Mouse (Mus musculus) lung, embryonic 15.5 days (tissue): ENCODE results near the gene Kcnma1. TPM values are rescaled to one million over a fixed set of nuclear protein-coding genes. Genes with fewer than 3 reads are reported as not detected.

ENCODE experiments used
- ATAC-seq: fragments of 200-750 bp; cut with Nextera tagmentation; 2 replicates; pipeline ENCODE4 v1.8.0; 2017; ENCODE audit warnings: moderate number of reproducible peaks, borderline replicate concordance; ENCODE audit not compliant: low FRiP score, low TSS enrichment; ENCODE audit errors: extremely low read depth
- H3K27ac ChIP-seq: fragments of 300-500 bp; sonication (generic); 2 replicates; pipeline ENCODE4 v1.5.1; 2015; ENCODE audit warnings: moderate library complexity, mild to moderate bottlenecking, inconsistent platforms
- H3K27me3 ChIP-seq: fragments of 300-500 bp; sonication (generic); 2 replicates; pipeline ENCODE4 v1.6.1; 2015; ENCODE audit warnings: inconsistent platforms
- H3K36me3 ChIP-seq: fragments of 300-500 bp; sonication (generic); 2 replicates; pipeline ENCODE4 v1.6.1; 2015; ENCODE audit warnings: inconsistent platforms
- H3K4me1 ChIP-seq: fragments of 300-500 bp; sonication (generic); 2 replicates; pipeline ENCODE4 v1.6.1; 2015; ENCODE audit warnings: inconsistent platforms
- H3K4me2 ChIP-seq: fragments of 300-500 bp; sonication (generic); 2 replicates; pipeline ENCODE4 v1.6.1; 2015; ENCODE audit warnings: inconsistent platforms, mild to moderate bottlenecking, moderate library complexity
- H3K4me3 ChIP-seq: fragments of 300-500 bp; sonication (generic); 2 replicates; pipeline ENCODE4 v1.5.1; 2015; ENCODE audit warnings: mild to moderate bottlenecking, inconsistent platforms
- H3K9ac ChIP-seq: fragments of 300-500 bp; sonication (generic); 2 replicates; pipeline ENCODE4 v1.6.1; 2015; ENCODE audit warnings: inconsistent platforms
- H3K9me3 ChIP-seq: fragments of 300-500 bp; sonication (generic); 2 replicates; pipeline ENCODE4 v1.6.1; 2016; ENCODE audit warnings: inconsistent platforms
- WGBS: fragments of 180-500 bp; shearing (Covaris S2); methylation state at CpG from one replicate; pipeline ENCODE4 v1.1.7; 2015; 5-methylcytosine and 5-hydroxymethylcytosine counted together
- polyA plus RNA-seq: library from polyadenylated mRNA; unstranded; fragments of >200 nt; fragmentation: Nextera tagmentation; extraction: Ambion mirVana; gene quantifications from 2 replicates; pipeline ENCODE4 v1.2.1, GENCODE M21; 2015

The Kcnma1 gene
- polyA plus RNA-seq, result 1.4 and 1.6 TPM in 2 replicates

DNA sequence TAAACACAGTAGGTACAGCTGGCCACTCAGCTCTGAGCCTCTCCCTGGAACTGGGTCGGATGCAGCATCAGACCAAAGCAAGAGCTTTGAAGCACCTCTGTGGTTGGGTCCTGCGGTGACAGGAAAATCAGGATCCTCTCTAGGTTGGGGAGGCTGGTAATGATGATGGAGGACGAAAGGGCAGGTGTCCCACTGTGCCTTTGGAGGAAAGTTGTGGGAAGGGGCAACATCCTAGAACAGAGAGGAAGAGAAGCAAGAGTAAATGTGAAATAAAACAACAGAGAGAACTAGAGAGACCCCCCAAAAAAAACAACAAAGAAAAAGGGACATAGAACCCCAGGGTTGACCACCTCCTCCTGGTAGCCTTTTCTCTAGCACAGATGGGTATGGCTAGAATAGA is at the start of gene Kcnma1:
Kcnma1 (minus strand) TSS at position 101 of the 400 bp plus-strand sequence.
- no peaks in the 10 kb centered on the region for H3K4me1 ChIP-seq
- H3K4me2 ChIP-seq, result no peak within 1 kb of the TSS
- H3K27ac ChIP-seq, result no peak within 1 kb of the TSS
- whole genome bisulfite sequencing, result 51% methylated on average over 3 of the region's 3 CpGs
- no peaks in the 10 kb centered on the region for H3K36me3 ChIP-seq
- peaks cover 6% of the 10 kb centered on the region for H3K27me3 ChIP-seq
- H3K9me3 ChIP-seq, result no peaks in the 10 kb centered on the region
- ATAC-seq, result no peak
- H3K4me3 ChIP-seq, result no peak within 1 kb of the TSS
- no peak within 1 kb of the TSS for H3K9ac ChIP-seq

DNA sequence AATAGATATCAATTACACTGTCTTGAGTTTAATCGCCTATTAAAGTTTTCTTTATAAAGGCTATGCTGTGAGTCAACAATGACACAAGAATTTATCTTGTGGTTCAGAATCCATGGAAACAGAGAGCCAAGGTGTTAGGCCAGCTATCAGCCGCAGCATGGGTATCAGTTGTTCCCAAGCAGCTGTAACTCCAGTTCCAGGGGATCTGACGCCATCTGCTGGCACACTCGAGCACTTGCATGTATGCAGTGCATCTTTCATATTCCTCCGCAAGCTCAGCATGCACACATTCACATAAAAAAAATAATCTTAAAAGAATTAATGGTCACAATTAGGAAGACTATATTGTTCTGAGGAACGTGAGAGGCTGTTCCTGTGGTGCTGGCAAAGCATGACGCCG is 45.5 kb upstream of the Kcnma1 start:
- Histone ChIP-seq H3K4me1 (no peaks in the 10 kb centered on the region), H3K36me3 (no peaks in the 10 kb centered on the region), H3K4me2 (no peak overlapping the region), H3K9me3 (no peaks in the 10 kb centered on the region), H3K9ac (no peak overlapping the region), H3K4me3 (no peak overlapping the region), H3K27ac (no peak overlapping the region), H3K27me3 (no peaks in the 10 kb centered on the region)
- no peak for ATAC-seq
- 31% methylated on average over 8 of the region's 8 CpGs for WGBS

DNA sequence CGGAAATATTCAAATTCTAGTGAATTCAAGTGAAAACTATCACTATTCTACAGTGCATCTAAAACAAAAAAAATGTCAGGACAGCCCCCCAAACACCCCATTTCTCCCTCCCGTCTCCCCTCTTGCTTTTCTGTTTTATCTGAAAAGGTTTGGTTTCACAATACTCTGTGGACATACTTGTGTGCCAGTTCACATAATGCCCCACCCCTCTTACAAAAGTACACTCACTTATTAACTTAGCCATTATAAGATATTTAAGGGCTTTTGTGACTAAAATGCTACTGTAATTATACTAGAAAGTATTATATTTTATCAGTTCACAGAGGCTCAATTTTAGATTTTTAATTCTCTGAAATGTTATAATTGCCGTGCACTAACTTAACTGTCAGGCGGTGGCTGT is 45.0 kb upstream of the Kcnma1 start:
- H3K4me1 ChIP-seq, result no peaks in the 10 kb centered on the region
- no peak overlapping the region for H3K4me2 ChIP-seq
- H3K27me3 ChIP-seq, result no peaks in the 10 kb centered on the region
- no peaks in the 10 kb centered on the region for H3K36me3 ChIP-seq
- 75% methylated on average over 4 of the region's 4 CpGs for WGBS
- H3K4me3 ChIP-seq, result no peak overlapping the region
- no peak overlapping the region for H3K9ac ChIP-seq
- ATAC-seq, result no peak
- H3K9me3 ChIP-seq, result no peaks in the 10 kb centered on the region
- no peak overlapping the region for H3K27ac ChIP-seq

DNA sequence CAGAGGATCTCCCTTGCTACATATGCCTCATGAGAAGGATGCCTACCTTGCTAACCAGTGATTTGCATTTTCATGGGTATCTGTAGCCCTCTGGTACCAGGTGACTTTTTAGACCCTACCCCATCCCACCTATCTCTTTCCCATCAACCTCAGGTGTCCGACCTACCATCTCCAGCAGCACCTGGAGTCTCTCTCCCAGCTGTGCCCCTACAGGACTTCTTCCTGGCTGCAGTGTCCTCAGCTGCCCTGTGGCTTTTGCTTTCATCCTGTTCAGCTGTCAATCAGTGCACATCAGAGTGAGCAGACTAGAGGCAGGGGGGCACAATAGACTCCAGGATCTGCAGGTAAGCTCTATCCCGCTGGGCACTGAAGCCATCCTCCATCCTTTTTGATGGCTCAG is 37.5 kb upstream of the Kcnma1 start:
- no peaks in the 10 kb centered on the region for H3K36me3 ChIP-seq
- no peak for ATAC-seq
- no peak overlapping the region for H3K4me3 ChIP-seq
- H3K9me3 ChIP-seq, result no peaks in the 10 kb centered on the region
- H3K27ac ChIP-seq, result no peak overlapping the region
- H3K4me2 ChIP-seq, result no peak overlapping the region
- no peaks in the 10 kb centered on the region for H3K4me1 ChIP-seq
- H3K9ac ChIP-seq, result no peak overlapping the region
- WGBS, result 79% methylated on average over 2 of the region's 2 CpGs
- H3K27me3 ChIP-seq, result no peaks in the 10 kb centered on the region

DNA sequence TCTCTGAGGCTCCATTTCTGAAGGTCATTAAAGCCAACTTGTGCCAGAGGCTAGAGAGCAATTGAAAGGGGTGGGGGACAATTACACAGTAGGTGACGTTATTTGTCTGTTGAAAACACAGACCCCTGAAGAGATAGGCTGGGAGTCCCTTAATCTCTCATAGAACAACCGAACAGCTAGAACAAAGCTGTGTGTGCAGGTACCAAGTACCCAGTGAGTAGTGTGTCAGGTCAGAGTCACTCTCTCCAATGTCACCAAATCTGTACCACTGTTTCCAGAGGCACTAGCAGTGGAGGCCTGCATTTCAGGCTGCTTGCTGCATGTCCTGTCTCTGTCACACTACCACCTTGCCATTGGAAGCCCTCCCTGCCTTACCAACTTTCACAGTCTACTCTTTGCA is 22.3 kb upstream of the Kcnma1 start:
- no peak for ATAC-seq
- H3K9ac ChIP-seq, result no peak overlapping the region
- H3K27ac ChIP-seq, result no peak overlapping the region
- no peaks in the 10 kb centered on the region for H3K9me3 ChIP-seq
- no peaks in the 10 kb centered on the region for H3K4me1 ChIP-seq
- H3K4me2 ChIP-seq, result no peak overlapping the region
- no peaks in the 10 kb centered on the region for H3K27me3 ChIP-seq
- WGBS, result 64% methylated on average over 2 of the region's 2 CpGs
- no peaks in the 10 kb centered on the region for H3K36me3 ChIP-seq
- H3K4me3 ChIP-seq, result no peak overlapping the region

DNA sequence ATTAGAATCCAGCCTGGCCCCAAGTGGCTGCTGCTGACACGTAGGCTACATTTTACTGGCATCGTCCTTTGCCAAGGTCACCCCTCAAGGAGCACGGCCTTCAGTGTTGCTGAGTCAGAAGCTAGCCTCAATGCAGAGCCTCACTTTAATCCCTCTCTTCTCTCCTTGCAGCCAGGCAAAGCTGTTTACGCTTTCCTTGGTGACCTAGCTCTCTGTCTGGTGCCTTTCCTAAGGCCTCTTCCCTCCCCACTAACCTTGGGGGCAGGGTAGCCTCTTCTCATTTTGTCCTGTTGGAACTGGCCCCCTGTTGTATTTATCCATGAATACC is 21.9 kb upstream of the Kcnma1 start:
- Histone ChIP-seq H3K9me3 (no peaks in the 10 kb centered on the region), H3K36me3 (no peaks in the 10 kb centered on the region), H3K4me1 (no peaks in the 10 kb centered on the region), H3K4me3 (no peak overlapping the region), H3K27me3 (no peaks in the 10 kb centered on the region), H3K27ac (no peak overlapping the region), H3K4me2 (no peak overlapping the region), H3K9ac (no peak overlapping the region)
- no peak for ATAC-seq
- WGBS, result 26% methylated on average over 4 of the region's 4 CpGs

DNA sequence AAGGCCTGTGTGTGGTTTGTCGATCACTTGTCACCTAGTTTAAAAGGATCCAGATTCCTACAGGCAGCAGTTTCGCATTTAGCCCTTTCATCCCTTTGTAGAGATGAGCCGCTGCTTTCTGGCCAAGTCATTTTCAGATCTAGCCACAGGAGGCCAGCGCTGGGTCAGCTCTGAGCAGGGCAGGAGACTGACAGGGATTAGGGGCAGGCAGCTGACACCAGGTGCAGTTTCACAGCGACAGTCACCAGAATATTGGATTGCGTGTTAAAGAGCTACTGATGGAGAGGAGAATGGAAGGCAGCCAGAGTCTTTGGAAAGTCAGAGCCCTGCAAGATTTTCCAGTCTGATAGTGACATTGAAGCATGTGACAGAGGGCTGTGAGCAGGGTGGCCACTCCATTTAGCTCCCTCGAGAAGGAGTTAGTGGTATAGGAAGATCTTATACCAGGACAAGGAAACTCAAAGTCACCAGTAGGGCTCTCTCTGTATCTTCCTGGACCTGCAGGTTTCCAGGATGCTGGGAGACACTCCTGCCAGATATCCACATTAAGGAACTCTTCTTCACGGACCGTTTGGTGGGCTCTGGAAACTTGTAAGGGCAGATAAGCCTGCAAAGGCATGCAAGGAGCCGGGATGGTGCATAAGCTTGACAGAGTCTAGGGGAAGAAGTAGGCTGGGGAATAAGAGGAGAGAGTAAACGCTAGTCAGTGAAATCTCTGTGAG is 21.4 kb upstream of the Kcnma1 start:
- no peak overlapping the region for H3K9ac ChIP-seq
- no peak for ATAC-seq

DNA sequence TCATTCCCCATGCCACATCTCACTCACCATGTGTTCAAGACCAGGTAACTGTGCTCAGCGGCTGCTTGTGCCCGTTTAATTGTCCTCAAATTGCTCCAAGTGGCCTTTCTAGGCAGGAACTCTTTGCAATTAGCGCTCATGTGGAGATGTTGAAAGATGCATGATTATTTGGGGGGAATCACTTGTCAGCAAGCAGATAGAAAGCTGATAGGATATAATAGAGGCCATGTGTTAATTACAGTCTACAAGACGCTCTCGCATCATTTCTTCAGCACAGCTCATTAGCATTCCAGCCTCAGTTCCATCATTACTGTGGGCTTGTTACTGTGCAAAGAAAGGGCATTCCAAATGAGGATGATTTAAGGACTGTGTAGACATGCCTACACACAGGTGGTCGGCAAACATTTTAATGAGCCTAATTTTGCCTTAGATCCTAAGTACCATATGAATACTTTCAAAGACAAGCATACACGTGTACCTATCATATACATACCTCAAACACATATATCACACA is 18.6 kb upstream of the Kcnma1 start:
- 86% methylated on average over 7 of the region's 7 CpGs for WGBS
- Histone ChIP-seq H3K4me1 (no peaks in the 10 kb centered on the region), H3K27ac (no peak overlapping the region), H3K9ac (no peak overlapping the region), H3K27me3 (no peaks in the 10 kb centered on the region), H3K9me3 (no peaks in the 10 kb centered on the region), H3K4me2 (no peak overlapping the region), H3K4me3 (no peak overlapping the region), H3K36me3 (no peaks in the 10 kb centered on the region)
- ATAC-seq, result no peak

More for the DNA sequence above, 21.4 kb upstream of the Kcnma1 start:
- Histone ChIP-seq H3K9me3 (no peaks in the 10 kb centered on the region), H3K4me3 (no peak overlapping the region), H3K4me2 (no peak overlapping the region), H3K27me3 (no peaks in the 10 kb centered on the region), H3K36me3 (no peaks in the 10 kb centered on the region), H3K27ac (no peak overlapping the region), H3K4me1 (no peaks in the 10 kb centered on the region)
- 15% methylated on average over 11 of the region's 11 CpGs for WGBS

DNA sequence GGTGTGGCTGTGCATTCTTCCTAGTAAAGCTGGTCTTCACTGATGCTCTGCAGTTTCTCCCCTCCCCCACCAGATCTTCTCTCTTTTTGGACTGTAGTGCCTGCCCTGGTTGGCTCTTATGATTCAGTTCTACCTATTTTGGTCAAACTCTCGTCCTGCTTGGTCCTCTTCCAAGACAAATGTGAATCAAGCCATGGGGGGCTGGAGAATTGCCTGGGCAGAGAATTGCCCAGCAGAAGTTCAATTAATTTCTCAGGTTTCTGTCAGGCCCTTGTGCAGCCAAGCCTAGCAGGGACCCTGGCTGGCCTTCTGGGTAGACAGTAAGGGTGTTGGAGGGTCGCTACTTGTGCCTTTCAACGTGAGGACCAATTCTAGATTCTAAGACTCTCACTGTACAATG is 17.9 kb upstream of the Kcnma1 start:
- Histone ChIP-seq H3K36me3 (no peaks in the 10 kb centered on the region), H3K4me1 (no peaks in the 10 kb centered on the region), H3K4me2 (no peak overlapping the region), H3K27me3 (no peaks in the 10 kb centered on the region), H3K9ac (no peak overlapping the region), H3K27ac (no peak overlapping the region), H3K9me3 (no peaks in the 10 kb centered on the region), H3K4me3 (no peak overlapping the region)
- 65% methylated on average over 3 of the region's 3 CpGs for WGBS
- ATAC-seq, result no peak

DNA sequence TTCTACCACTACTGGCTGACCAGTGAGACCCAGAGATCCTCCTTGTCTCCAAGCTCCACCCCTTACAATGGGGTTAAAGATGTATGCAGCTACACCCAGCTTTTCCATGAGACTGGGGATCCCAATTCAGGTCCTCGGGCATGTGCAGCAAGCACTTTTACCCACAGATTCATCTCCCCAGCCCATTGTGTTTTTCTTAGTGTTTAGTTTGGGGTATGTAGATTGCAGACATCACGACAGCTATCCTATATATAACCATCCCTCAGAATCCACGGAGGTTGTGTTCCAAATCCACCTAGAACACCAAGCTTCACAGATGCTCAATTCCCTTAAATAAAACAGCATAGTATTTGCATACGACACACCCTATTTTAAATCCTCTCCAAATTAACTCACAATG is 6.4 kb upstream of the Kcnma1 start:
- Histone ChIP-seq H3K9me3 (no peaks in the 10 kb centered on the region), H3K27ac (no peak overlapping the region), H3K36me3 (no peaks in the 10 kb centered on the region), H3K4me2 (no peak overlapping the region), H3K9ac (no peak overlapping the region), H3K4me1 (no peaks in the 10 kb centered on the region), H3K27me3 (no peaks in the 10 kb centered on the region), H3K4me3 (no peak overlapping the region)
- 75% methylated on average over 4 of the region's 4 CpGs for WGBS
- no peak for ATAC-seq

DNA sequence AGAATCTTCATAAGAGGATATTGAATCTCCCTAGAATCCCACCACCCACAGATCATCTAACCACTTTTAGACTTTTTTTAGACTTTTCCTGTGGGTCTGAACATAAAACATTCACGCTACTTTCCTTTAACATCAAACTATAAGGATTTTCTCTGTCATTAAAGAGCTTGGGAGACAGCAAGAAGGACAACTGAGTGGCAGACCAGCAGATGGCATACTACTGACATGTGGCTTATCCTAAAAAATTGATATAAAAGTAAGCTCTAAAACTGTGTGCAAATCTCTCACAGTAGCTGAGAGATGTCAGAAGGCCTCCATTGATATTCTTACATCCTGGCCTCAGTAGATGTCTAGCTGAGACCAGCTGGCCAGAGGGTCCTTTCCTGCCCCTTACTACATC is 4.3 kb downstream of the Kcnma1 start:
- WGBS, result 74% methylated on average over 1 of the region's 1 CpGs
- Histone ChIP-seq H3K4me3 (no peak overlapping the region), H3K4me1 (no peaks in the 10 kb centered on the region), H3K27ac (no peak overlapping the region), H3K36me3 (no peaks in the 10 kb centered on the region), H3K4me2 (no peak overlapping the region), H3K27me3 (peaks cover 37% of the 10 kb centered on the region), H3K9ac (no peak overlapping the region), H3K9me3 (no peaks in the 10 kb centered on the region)
- ATAC-seq, result no peak

DNA sequence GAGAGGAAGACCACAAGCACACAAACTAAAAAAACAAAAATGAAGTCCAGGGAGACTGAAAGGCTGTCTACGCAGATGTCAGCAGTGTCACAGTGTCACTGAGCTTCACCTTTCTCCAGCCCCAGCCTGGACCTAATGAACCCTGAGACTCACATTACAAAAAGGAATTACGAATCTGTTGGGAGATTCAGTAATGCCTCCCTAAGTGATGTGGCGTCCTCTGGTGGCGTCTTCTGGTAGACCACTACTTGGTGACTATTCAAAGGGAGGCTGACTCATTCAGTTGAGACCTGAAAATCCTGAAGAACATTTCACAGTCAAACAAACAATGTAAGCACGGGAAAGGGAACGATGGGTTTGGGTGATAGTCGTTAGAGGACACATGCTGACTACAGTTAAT is 6.0 kb downstream of the Kcnma1 start:
- Histone ChIP-seq H3K27me3 (peaks cover 53% of the 10 kb centered on the region), H3K9ac (no peak overlapping the region), H3K4me1 (peaks cover 14% of the 10 kb centered on the region), H3K4me3 (no peak overlapping the region), H3K27ac (no peak overlapping the region), H3K4me2 (no peak overlapping the region), H3K36me3 (no peaks in the 10 kb centered on the region), H3K9me3 (no peaks in the 10 kb centered on the region)
- no peak for ATAC-seq
- 7% methylated on average over 7 of the region's 7 CpGs for WGBS

DNA sequence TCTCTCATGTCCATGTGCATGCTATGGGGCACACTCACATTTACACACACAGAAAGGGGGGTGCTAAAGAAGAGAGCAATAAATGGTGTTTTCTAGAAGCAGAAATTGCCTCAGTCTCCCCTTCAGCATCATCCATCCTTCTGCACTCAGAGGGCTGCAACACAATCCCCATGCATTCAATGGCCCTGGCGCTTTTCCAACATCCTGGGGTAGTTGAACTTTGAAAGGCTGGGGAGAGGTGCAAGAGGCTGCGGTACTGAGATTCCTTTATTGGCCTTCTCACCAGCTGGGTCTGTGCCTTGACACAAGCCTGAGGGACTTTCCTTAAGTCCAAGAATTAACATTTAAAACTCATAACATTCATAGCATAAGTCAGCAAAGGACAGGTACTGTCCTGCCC is 8.0 kb downstream of the Kcnma1 start:
- no peak overlapping the region for H3K9ac ChIP-seq
- no peak overlapping the region for H3K4me2 ChIP-seq
- WGBS, result 41% methylated on average over 2 of the region's 2 CpGs
- no peak overlapping the region for H3K4me3 ChIP-seq
- peaks cover 14% of the 10 kb centered on the region for H3K4me1 ChIP-seq
- peaks cover 72% of the 10 kb centered on the region for H3K27me3 ChIP-seq
- no peaks in the 10 kb centered on the region for H3K9me3 ChIP-seq
- ATAC-seq, result no peak
- no peak overlapping the region for H3K27ac ChIP-seq
- H3K36me3 ChIP-seq, result no peaks in the 10 kb centered on the region
